Mouse (Mus musculus): Measurements from ENCODE around the gene Sorcs1. TPM values are rescaled to one million over a fixed set of nuclear protein-coding genes. Genes with fewer than 3 reads are reported as not detected.
A peak's percentile ranks its signal among the peaks of the same experiment; 100 is the strongest.

The Sorcs1 gene
- polyA plus RNA-seq, 1 experiment from 2014 or later = 4.7 TPM

DNA sequence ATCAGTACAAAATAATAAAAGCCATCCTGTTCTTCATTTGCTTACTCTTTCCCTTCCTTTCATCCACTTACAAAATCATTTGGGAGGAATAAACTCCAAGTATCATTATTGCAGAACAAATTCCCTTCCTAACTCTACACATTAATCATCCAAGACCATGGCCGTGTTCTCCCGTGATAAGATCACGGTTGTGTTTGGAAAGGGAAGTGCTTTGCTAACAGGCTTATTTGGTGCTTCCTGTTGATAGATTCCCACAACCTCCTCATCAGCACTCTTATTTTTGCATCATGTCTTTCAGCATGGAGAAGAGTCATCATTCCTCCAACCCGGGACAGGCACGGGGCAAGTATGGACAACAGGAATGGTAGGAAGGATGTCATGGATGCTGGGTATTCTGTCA lies 25.7 kb downstream of the Sorcs1 start:
- ATAC-seq (ENCODE audit: low FRiP score) = no peak
- no peaks in the 10 kb centered on the region for H3K36me3 ChIP-seq (ENCODE audit: control insufficient read depth, insufficient read depth, low read length)

DNA sequence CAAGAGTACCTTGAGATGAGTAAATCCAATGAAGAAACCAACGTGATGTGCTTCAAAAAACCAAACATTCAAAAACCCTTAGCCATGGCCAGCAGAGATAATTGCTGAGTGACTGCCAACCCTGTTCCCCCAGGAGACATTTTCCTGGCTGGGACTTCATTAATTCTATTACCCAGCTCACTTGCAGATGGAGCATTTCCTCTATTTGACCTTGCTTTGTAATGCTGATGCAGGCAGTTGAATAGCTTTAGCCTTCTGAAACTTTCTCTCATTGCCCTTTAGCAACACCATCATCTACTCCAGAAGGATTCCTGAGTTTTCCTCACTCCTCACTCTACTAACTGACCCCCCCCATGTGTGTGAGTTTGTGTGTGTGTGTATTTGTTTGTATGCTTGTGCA lies 34.6 kb downstream of the Sorcs1 start:
- Histone ChIP-seq H3K27ac (ENCODE audit: low read depth, low read length) (no peak overlapping the region), H3K9ac (ENCODE audit: low read depth, low read length) (no peak overlapping the region), H3K9me3 (ENCODE audit: control insufficient read depth, low read length) (no peaks in the 10 kb centered on the region), H3K4me1 (replicated peaks; ENCODE audit: control insufficient read depth, insufficient read depth, low read length) (peaks cover 2% of the 10 kb centered on the region; the same call in 1 of the 2 replicates), H3K4me2 (replicated peaks; ENCODE audit: low read depth, low read length) (no peak overlapping the region), H3K27me3 (ENCODE audit: control insufficient read depth, insufficient read depth, low read length) (no peaks in the 10 kb centered on the region), H3K36me3 (ENCODE audit: control insufficient read depth, insufficient read depth, low read length) (no peaks in the 10 kb centered on the region), H3K4me3 (ENCODE audit: low read depth, low read length) (no peak overlapping the region)
- WGBS = 58% methylated on average over 1 of the region's 1 CpGs
- no peak for ATAC-seq (ENCODE audit: low FRiP score)
- DNase-seq (ENCODE audit: low spot score) = peak; percentile 19

More for the DNA sequence above, 25.7 kb downstream of the Sorcs1 start:
- H3K4me2 ChIP-seq (replicated peaks; ENCODE audit: low read depth, low read length) = no peak overlapping the region
- no peaks in the 10 kb centered on the region for H3K27me3 ChIP-seq (ENCODE audit: control insufficient read depth, insufficient read depth, low read length)
- no peaks in the 10 kb centered on the region for H3K4me1 ChIP-seq (replicated peaks; ENCODE audit: control insufficient read depth, insufficient read depth, low read length)
- no peak overlapping the region for H3K27ac ChIP-seq (ENCODE audit: low read depth, low read length)
- WGBS = 88% methylated on average over 5 of the region's 5 CpGs
- H3K9me3 ChIP-seq (ENCODE audit: control insufficient read depth, low read length) = no peaks in the 10 kb centered on the region
- no peak overlapping the region for H3K4me3 ChIP-seq (ENCODE audit: low read depth, low read length)
- DNase-seq (ENCODE audit: low spot score) = no peak
- no peak overlapping the region for H3K9ac ChIP-seq (ENCODE audit: low read depth, low read length)

DNA sequence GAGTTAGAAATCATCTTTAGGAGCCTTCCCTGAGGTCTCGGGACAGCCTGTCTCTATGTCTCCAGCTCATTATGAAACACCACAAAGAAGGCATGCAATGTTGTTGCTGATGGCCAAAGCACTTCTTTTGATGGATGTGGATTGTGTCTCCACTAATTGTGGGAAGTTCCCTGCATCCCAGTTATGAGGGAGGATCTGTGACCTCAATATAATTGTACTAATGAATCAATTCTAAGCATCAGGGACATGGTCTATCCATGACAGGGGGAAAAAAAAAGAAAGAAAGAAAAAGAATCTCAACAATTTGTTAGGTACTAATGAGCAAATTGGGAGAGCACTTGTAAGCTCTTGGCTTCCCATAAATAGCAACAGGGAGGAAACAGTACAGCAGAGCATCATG lies 36.3 kb downstream of the Sorcs1 start:
- Histone ChIP-seq H3K27ac (ENCODE audit: low read depth, low read length) (no peak overlapping the region), H3K4me2 (replicated peaks; ENCODE audit: low read depth, low read length) (no peak overlapping the region), H3K9me3 (ENCODE audit: control insufficient read depth, low read length) (no peaks in the 10 kb centered on the region), H3K4me3 (ENCODE audit: low read depth, low read length) (no peak overlapping the region), H3K36me3 (ENCODE audit: control insufficient read depth, insufficient read depth, low read length) (no peaks in the 10 kb centered on the region), H3K4me1 (replicated peaks; ENCODE audit: control insufficient read depth, insufficient read depth, low read length) (peaks cover 2% of the 10 kb centered on the region; the same call in 1 of the 2 replicates), H3K27me3 (ENCODE audit: control insufficient read depth, insufficient read depth, low read length) (no peaks in the 10 kb centered on the region), H3K9ac (ENCODE audit: low read depth, low read length) (no peak overlapping the region)
- 92% methylated on average over 1 of the region's 1 CpGs for WGBS
- no peak for ATAC-seq (ENCODE audit: low FRiP score)
- DNase-seq (ENCODE audit: low spot score) = no peak

GRCm38 (mm10) chr19:50640251-50641032 lies 38.0 kb downstream of the Sorcs1 start:
- Histone ChIP-seq H3K4me3 (ENCODE audit: low read depth, low read length) (no peak overlapping the region), H3K36me3 (ENCODE audit: control insufficient read depth, insufficient read depth, low read length) (no peaks in the 10 kb centered on the region), H3K9me3 (ENCODE audit: control insufficient read depth, low read length) (no peaks in the 10 kb centered on the region), H3K9ac (ENCODE audit: low read depth, low read length) (no peak overlapping the region), H3K4me1 (replicated peaks; ENCODE audit: control insufficient read depth, insufficient read depth, low read length) (peaks cover 2% of the 10 kb centered on the region; the same call in 1 of the 2 replicates), H3K27me3 (ENCODE audit: control insufficient read depth, insufficient read depth, low read length) (no peaks in the 10 kb centered on the region), H3K4me2 (replicated peaks; ENCODE audit: low read depth, low read length) (no peak overlapping the region), H3K27ac (ENCODE audit: low read depth, low read length) (no peak overlapping the region)
- peak; percentile 15 for DNase-seq (ENCODE audit: low spot score)
- peak; percentile 65 for ATAC-seq (ENCODE audit: low FRiP score)
- WGBS = 70% methylated on average over 8 of the region's 8 CpGs

DNA sequence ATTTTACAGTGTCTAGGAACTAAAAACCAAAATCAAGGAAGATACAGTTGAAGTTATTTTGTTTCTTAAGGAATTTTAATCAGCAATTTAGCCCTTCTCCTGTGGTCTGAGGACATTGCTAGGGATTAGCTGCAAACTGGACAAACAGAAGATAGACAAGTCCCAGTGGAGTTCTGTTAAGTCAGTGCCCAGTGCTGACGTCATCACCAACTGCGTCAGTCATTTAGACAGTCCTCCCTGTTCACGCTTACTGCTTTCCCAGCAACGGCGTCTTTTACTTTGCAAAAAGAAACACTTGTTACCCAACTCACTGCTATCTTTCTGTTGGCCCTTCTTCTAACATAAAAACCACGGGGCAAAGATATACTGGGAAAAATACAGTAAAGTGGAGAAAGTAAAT lies 40.3 kb downstream of the Sorcs1 start:
- DNase-seq (ENCODE audit: low spot score) (no peak), ATAC-seq (ENCODE audit: low FRiP score) (no peak)
- H3K4me3 ChIP-seq (ENCODE audit: low read depth, low read length) = no peak overlapping the region
- no peaks in the 10 kb centered on the region for H3K27me3 ChIP-seq (ENCODE audit: control insufficient read depth, insufficient read depth, low read length)
- H3K9ac ChIP-seq (ENCODE audit: low read depth, low read length) = no peak overlapping the region
- H3K4me1 ChIP-seq (replicated peaks; ENCODE audit: control insufficient read depth, insufficient read depth, low read length) = no peaks in the 10 kb centered on the region
- no peaks in the 10 kb centered on the region for H3K36me3 ChIP-seq (ENCODE audit: control insufficient read depth, insufficient read depth, low read length)
- no peak overlapping the region for H3K4me2 ChIP-seq (replicated peaks; ENCODE audit: low read depth, low read length)
- no peaks in the 10 kb centered on the region for H3K9me3 ChIP-seq (ENCODE audit: control insufficient read depth, low read length)
- H3K27ac ChIP-seq (ENCODE audit: low read depth, low read length) = no peak overlapping the region
- WGBS = 72% methylated on average over 6 of the region's 6 CpGs

GRCm38 (mm10) chr19:50614013-50614412 lies 64.4 kb downstream of the Sorcs1 start:
- DNase-seq (ENCODE audit: low spot score) = no peak
- Histone ChIP-seq H3K4me2 (replicated peaks; ENCODE audit: low read depth, low read length) (no peak overlapping the region), H3K36me3 (ENCODE audit: control insufficient read depth, insufficient read depth, low read length) (no peaks in the 10 kb centered on the region), H3K4me3 (ENCODE audit: low read depth, low read length) (no peak overlapping the region), H3K27ac (ENCODE audit: low read depth, low read length) (no peak overlapping the region), H3K9ac (ENCODE audit: low read depth, low read length) (no peak overlapping the region), H3K9me3 (ENCODE audit: control insufficient read depth, low read length) (no peaks in the 10 kb centered on the region), H3K4me1 (replicated peaks; ENCODE audit: control insufficient read depth, insufficient read depth, low read length) (no peaks in the 10 kb centered on the region), H3K27me3 (ENCODE audit: control insufficient read depth, insufficient read depth, low read length) (no peaks in the 10 kb centered on the region)
- ATAC-seq (ENCODE audit: low FRiP score) = no peak
- 29% methylated on average over 9 of the region's 9 CpGs for WGBS

DNA sequence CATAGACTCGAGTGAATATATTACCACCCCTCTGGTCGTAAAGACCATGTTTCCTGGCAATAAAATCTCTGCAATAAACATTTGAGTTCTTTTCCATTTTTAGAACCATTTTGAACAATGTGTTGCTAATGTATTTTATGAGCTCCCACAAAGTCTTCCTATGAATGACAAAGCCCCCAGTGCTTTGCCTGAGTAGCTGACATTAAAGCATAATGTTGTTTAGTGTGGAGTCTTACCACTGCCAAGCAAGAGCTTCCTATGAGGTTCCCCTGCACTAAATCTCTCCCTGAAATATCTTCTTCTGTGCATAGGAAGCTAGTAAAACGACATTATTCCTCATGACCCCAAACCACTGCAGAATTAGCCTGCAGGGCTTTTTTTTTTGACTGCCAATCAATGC lies 66.8 kb downstream of the Sorcs1 start:
- ATAC-seq (ENCODE audit: low FRiP score) = no peak
- Histone ChIP-seq H3K4me3 (ENCODE audit: low read depth, low read length) (no peak overlapping the region), H3K9me3 (ENCODE audit: control insufficient read depth, low read length) (no peaks in the 10 kb centered on the region), H3K27me3 (ENCODE audit: control insufficient read depth, insufficient read depth, low read length) (no peaks in the 10 kb centered on the region), H3K36me3 (ENCODE audit: control insufficient read depth, insufficient read depth, low read length) (no peaks in the 10 kb centered on the region), H3K9ac (ENCODE audit: low read depth, low read length) (no peak overlapping the region), H3K27ac (ENCODE audit: low read depth, low read length) (no peak overlapping the region), H3K4me1 (replicated peaks; ENCODE audit: control insufficient read depth, insufficient read depth, low read length) (no peaks in the 10 kb centered on the region), H3K4me2 (replicated peaks; ENCODE audit: low read depth, low read length) (no peak overlapping the region)
- DNase-seq (ENCODE audit: low spot score) = no peak
- 69% methylated on average over 3 of the region's 3 CpGs for WGBS

DNA sequence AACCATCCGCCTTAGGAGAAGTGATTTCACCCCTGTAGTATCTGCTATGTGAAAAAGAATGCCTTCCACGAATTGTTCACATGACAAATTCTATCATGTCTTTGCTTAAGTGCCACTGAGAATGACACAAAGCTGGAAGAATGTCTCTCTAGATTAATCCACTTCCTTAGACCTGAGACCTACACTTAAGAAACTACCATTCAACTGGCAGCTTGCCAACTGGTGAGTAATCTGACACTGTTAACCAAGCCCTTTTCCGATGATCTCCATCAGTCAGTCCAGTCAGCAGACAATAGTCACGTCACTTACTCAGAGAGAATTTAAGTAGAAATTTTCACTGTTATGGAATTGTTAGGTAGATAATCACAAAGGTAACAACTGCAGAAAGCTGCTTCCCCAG lies 74.6 kb downstream of the Sorcs1 start:
- no peak overlapping the region for H3K27ac ChIP-seq (ENCODE audit: low read depth, low read length)
- no peak overlapping the region for H3K4me3 ChIP-seq (ENCODE audit: low read depth, low read length)
- DNase-seq (ENCODE audit: low spot score) = no peak
- H3K9me3 ChIP-seq (ENCODE audit: control insufficient read depth, low read length) = no peaks in the 10 kb centered on the region
- no peak for ATAC-seq (ENCODE audit: low FRiP score)
- H3K4me2 ChIP-seq (replicated peaks; ENCODE audit: low read depth, low read length) = no peak overlapping the region
- H3K4me1 ChIP-seq (replicated peaks; ENCODE audit: control insufficient read depth, insufficient read depth, low read length) = no peaks in the 10 kb centered on the region
- no peaks in the 10 kb centered on the region for H3K27me3 ChIP-seq (ENCODE audit: control insufficient read depth, insufficient read depth, low read length)
- 74% methylated on average over 4 of the region's 4 CpGs for WGBS
- no peak overlapping the region for H3K9ac ChIP-seq (ENCODE audit: low read depth, low read length)
- H3K36me3 ChIP-seq (ENCODE audit: control insufficient read depth, insufficient read depth, low read length) = no peaks in the 10 kb centered on the region

GRCm38 (mm10) chr19:50603380-50603779 lies 75.1 kb downstream of the Sorcs1 start:
- DNase-seq (ENCODE audit: low spot score) (no peak), ATAC-seq (ENCODE audit: low FRiP score) (no peak)
- WGBS = 90% methylated on average over 5 of the region's 5 CpGs
- no peak overlapping the region for H3K27ac ChIP-seq (ENCODE audit: low read depth, low read length)
- H3K4me2 ChIP-seq (replicated peaks; ENCODE audit: low read depth, low read length) = no peak overlapping the region
- H3K4me3 ChIP-seq (ENCODE audit: low read depth, low read length) = no peak overlapping the region
- H3K9me3 ChIP-seq (ENCODE audit: control insufficient read depth, low read length) = no peaks in the 10 kb centered on the region
- no peaks in the 10 kb centered on the region for H3K36me3 ChIP-seq (ENCODE audit: control insufficient read depth, insufficient read depth, low read length)
- no peak overlapping the region for H3K9ac ChIP-seq (ENCODE audit: low read depth, low read length)
- no peaks in the 10 kb centered on the region for H3K4me1 ChIP-seq (replicated peaks; ENCODE audit: control insufficient read depth, insufficient read depth, low read length)
- no peaks in the 10 kb centered on the region for H3K27me3 ChIP-seq (ENCODE audit: control insufficient read depth, insufficient read depth, low read length)

Data from hindbrain, embryonic 11.5 days (tissue).